Mouse (Mus musculus): ENCODE data around the gene Cd151.

DNA sequence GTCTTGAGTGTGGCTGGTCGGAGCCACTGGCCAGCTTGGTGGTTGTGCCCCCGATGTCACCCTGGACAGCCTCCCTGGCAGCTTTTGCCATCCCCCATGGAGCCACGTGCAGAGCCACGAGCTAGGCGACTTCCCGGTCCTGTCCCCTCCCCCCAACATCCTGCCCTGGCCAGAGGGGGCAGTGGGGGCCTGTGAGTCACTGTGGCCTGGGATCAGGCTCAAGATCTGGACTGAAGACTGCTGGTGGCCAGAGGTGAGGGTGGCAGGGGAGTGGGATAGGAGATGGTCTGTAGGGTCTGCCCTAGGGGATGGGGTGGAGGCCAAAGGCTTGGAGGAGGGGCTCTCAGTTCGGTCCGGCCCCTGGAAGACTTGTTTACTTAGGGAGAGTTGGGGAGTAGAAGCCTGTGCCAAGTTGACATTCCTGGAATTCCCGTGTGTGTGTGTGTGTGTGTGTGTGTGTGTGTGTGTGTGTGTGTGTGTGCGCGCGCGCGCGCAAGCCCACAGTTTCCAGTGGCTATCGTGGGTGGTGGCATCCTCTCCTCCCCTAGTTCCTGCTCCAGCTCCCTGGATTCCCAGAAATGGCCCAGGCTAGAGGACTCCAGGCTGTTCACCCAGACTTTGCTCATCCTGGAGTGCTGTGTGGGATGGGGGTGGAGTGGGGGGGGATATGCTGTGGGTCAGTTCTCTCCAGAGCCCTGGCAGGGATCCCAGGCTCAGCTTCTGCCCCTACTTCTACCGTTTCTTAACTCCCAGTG is 9.2 kb downstream of the Cd151 start:
- no peak for TF ChIP-seq CTCF (IDR thresholded peaks at IDR 0.05; ENCODE audit: extremely low read depth, insufficient read depth, insufficient read length, insufficient replicate concordance)
- TF ChIP-seq POLR2A (IDR thresholded peaks at IDR 0.05; ENCODE audit: low read depth, low read length) = no peak

All from spleen, adult 2 months (tissue).